Mouse (Mus musculus) cerebellum, adult 18-20 months (tissue): ENCODE data around the gene Ddx10.
A peak's percentile ranks its signal among the peaks of the same experiment; 100 is the strongest.

Experiments
- DNase-seq, 2 experiments: peaks; one replicate each; pipeline ENCODE4 v3.0.0; 2021

The Ddx10 gene

DNA sequence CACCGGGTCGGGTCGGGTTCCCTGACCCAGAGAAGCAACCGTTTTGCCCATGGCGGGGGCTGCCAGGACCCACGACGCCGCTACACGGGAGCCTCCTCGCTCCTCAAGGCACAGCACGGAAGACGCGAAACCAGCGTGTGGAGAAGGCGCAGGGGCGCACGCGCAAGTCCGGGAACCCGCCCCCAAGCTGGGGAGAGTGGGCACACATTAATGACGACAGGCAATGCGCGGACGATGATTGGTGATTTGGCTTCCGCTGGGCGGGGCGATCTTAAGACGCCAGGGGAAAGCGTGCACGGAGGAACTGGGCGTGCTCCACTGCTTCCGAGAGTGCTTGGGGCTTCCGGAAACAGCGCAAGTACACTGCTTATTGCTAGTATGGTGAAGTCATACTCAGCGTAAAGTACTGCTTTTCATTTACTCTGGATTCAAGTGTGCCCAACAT lies at the start of gene Ddx10:
Gene Ddx10 (minus strand): TSS at position 101 of the 445 bp plus-strand sequence.
- DNase-seq, result peak; percentile 97 to 98

DNA sequence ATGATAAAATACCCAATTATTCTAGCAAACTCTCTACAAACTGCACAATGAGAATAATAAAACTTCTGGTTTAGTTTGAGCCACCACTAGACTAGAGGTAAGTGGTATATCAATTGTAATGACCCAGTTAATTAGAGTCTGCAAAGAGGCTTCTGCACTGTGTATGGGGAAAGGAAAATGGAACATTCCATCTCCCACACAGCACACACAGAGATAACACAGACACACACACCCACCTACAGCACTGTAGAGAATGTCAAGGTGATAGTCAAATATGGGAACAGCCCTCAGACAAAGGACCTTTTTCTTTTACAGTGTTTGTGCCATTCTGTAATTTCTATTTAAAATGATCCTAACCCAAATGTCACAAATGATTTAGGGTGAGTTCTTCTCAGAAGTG lies 45.0 kb upstream of the Ddx10 start:
- DNase-seq, result no peak

DNA sequence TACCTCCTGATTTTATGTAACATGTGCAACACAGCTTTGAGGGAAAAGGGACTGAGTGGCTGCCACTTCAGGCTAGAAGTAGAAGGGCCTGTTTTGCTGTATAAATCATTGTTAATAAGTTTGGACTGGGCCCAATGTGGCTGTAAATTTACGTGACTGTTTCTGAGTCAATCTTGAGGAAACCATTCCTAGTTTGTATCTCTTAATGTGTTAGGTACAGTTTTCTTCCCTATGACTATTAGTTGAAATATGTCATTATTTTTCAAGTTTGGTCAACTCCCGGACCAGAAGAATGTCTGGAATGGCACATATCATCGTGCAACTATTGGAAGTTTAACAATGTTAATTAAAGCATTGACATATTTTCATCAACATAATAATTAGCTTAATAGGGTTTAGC lies 42.2 kb upstream of the Ddx10 start:
- no peak for DNase-seq

DNA sequence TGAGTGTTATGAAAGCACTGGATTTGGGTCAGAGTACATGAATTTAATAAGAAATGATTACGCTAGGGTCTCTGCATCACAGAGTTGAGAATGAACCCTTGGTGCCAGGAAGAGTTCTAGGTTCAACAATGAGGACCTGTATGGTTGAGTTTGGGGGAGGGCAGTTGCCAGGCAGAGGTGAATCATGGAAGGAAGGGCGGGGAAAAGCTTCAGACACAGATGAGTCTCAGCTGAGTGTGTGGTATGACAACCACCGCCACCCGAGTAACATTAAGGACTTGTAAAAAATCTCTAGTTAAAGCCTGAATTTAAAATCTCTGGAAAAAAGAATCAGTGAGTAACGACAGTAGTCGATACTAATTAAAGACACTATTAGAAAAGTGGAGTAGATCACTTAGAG lies 38.9 kb upstream of the Ddx10 start:
- DNase-seq, result no peak

DNA sequence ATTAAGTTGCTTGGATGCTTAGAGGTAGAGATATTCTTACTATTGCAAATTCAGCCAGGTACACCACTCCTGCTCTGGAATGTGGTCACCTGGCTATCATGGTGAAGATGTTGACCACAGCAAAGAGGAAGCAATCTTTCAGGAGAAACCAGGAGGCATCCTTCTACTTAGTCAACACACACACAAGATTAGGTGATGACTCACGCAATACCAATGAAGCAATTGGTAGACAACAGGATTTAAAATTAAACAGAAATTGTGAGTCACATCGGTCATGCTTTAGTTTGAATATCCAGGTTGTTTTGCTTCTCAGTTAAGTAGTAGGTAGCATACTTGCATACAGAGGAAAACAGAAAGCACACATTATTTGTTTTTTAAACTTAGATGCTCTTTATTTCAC lies 31.1 kb upstream of the Ddx10 start:
- DNase-seq, result no peak

DNA sequence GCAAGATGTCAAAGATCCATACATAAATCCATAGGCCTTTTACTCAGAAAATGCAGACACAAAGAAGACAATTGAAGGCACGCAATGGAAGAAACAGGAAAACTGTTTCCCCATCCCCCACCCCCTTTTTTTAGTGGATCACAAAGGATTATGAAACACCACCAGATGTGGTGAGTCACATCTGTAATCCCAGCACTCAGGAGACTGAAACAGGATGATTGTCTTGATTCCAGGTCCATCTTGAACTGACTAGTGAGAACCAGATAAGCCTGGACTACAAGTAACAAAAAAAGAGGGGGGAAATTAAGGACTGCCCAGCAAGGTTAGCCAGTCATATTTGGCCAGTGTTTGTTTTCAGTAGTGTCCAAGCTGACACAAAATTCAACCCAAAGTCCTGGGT lies 28.5 kb upstream of the Ddx10 start:
- DNase-seq, result no peak

DNA sequence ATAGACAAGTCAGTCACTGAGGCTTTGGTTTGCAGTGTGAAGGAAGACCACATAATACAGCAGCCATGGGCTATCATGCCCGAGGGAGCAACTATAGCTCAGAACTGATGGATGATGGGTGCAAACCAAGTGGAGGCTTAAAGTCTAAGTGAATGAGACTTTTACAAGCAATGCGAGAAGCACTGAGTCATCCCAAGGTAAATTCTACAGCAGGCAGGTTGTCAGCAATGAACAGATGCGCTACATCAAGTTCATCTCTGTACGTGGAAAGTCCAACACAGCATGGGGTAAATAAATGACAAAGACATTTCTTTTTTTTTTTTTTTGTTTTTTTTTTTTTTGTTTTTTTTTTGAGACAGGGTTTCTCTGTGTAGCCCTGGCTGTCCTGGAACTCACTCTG lies 24.9 kb upstream of the Ddx10 start:
- no peak for DNase-seq

DNA sequence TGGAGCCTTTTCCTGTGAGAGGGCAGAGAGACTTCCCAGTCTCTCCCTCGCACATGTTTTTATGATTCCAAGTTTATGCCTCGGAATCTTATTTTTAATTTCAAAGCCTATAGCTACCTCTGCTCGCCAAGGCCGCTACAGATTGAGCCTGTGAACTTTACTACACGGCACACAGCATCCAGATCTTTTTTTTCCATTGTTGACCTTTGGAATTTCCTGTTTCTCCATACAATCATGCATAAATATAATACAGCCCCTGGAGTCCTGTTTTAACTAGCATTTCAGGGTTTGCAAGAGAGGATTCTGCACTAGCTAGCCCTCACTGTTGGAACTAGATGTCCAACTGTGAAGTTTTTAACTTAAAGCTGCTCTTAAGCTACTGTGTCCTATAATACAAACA lies 24.4 kb upstream of the Ddx10 start:
- no peak for DNase-seq

DNA sequence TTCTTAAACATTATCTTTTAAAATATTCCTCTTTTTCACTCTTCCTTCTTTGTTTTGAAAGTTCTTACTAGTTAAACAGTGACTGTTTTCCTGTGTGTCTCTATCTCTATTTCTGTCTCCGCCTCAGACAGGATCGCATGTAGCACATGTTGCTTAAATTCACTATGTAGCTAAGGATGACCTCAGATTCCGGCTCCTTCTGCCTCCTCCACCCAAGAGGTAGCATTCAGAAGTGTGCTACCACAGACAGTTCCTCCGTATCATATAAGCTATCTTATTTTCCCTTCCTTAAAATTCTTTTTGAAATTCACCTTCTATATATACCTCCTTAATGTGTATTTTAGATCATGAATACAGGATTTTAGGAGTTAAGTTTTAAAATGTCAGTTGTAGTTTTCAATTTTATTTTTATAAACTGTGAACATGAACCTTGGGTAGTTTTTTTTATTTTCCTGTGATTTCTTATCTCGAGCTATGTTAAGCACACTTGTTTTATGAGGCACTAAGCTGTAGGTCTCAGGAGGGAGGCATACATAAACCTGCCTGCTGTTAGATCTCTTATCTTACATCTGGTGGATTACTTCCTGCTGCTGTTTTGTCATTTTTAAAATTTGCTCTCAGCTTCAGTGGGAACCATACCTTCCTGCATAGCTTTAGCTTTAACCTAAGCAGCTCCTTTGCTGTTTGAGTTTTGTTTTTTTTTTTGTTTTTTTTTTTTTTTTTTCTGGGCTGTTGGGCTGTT lies 23.6 kb upstream of the Ddx10 start:
- DNase-seq, result no peak

DNA sequence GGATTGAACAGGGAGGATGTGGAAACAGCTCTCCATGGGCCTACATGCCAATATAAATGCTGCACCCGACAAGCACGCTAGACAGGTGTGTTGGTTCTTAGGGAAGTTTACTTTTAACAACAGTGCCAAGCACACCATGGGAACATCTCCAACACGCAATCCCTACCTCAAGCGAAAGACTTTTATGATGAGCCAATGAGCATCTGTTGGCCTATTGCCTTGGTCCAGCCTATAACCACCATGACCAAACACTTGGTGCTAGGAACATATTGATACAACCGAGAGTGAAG lies 21.6 kb upstream of the Ddx10 start:
- DNase-seq, result no peak

DNA sequence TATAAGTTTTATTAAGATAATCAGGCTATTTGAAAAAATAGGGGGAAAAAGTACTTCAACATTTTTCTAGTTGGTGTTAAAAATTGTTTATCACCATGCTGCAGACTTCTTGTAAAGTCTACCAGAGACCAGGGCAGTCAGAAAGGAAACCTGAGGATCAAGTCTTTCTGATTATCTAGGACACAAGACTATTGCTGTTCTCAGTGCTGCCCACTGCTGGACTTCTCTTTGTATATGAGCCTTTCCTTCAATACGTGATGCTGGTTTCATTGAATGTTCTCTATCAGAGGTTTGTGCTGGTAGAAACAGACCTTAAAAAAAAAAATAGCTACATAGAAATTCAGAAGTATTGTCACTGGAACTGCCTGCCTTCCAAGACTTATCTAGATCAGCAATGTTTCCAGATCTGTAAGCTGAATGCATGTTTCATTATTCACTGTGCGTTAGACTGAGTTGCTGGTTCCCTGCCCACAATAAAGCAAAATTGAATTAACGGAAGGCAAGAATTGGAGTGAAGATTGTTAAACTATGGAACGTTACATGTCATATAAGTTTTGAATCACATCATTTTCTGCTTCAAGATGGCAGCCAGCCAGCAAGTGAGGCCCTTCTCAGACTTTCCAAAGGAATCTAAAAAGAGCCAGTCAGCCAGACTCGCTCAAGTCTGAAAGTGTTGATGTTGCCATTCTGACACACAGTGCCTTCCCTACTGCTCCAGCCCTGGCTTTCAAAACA lies 21.0 kb upstream of the Ddx10 start:
- DNase-seq, result peak; percentile 54 to 69

DNA sequence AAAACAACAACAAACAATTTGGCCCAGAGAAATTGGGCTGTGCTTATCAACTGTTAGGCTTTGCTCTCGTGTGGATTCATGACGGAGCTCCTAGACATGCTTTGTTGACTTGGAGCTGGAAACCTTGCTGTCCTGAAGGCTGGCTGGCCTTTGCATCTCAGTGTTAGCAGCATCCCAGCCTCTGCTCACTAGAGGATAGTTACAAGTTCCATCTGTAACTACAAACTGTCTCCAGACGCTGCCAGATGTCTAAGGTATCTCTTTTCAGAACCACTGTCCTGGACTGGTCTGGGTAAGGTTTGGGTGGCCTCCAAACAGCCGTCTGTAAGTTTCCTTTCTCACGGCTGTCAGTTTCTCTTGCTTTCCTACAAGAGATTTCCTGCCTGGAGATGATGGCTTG lies 20.2 kb upstream of the Ddx10 start:
- DNase-seq, result no peak

DNA sequence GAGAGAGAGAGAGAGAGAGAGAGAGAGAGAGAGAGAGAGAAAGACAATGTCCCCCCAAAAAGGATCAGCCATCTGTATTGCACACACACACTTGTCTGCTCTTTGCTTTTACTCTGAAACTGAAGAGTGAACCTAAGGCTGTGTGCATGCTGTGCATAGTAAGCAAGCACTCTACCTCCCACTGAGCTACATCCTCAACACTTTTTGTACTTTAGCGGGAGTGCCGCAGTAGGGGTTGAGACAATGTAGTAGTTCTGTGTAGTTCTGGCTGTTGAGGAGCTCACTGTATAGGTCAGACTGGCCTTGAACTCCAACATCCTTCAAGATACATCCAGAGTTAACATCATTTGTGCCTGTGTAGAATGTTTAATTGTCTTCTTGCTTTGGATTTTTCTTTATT lies 17.7 kb upstream of the Ddx10 start:
- DNase-seq, result no peak

DNA sequence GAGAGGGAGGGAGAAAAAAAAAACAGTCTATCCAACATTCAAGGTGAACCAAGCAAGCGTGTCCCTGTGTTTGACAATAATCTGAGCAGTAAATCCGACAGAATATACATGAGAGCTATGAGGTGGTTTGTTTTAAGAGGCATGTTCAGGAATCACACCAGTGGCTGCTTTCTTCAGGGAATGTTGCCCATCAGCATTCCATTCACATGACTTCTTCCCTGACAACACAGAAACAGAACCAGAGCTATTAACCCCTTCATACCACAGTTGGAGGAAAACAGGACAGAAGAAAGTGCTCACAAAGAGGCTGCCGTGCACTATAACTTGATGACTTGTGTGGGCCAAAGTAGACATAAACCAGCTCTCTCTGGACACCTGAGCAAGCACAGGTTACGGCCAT lies 16.5 kb upstream of the Ddx10 start:
- no peak for DNase-seq

DNA sequence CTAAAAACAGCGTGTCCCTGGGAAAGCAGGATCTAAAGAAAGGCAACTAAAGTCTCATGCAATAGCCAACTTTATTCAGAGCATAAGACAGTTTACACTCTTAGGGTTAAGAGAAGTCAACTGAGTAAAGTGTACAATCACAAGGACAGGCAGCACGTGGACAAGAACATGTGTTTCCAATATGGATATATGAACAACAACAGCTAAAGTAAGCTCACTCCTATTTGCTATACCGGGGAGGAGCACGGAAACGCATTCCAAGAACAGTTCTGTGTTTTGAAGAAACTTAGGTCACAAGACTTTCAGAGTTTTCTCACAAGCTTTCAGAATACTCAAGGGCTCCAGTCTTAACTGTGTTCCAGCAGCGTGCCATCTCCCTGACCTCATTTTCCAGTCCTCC lies 10.3 kb upstream of the Ddx10 start:
- no peak for DNase-seq

DNA sequence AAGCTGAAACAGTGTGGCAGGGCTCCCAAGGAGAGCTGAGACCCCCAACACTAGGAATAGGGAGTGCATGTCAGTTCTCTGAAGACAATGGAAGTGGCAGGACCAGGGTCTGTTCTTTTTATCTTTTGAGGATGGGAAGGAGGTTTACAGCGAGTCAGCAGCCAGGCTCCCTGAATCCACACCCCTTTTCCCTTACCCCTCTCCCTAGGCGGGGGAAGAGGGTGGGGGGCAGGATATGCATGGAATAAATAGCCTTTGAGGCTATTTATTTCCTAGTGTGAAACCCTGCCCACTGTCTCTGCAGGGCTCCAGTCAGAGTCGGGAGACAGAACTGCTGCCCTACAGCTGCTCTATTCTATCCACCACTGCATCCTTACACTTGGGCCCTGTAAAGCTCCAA lies 9.9 kb upstream of the Ddx10 start:
- no peak for DNase-seq

DNA sequence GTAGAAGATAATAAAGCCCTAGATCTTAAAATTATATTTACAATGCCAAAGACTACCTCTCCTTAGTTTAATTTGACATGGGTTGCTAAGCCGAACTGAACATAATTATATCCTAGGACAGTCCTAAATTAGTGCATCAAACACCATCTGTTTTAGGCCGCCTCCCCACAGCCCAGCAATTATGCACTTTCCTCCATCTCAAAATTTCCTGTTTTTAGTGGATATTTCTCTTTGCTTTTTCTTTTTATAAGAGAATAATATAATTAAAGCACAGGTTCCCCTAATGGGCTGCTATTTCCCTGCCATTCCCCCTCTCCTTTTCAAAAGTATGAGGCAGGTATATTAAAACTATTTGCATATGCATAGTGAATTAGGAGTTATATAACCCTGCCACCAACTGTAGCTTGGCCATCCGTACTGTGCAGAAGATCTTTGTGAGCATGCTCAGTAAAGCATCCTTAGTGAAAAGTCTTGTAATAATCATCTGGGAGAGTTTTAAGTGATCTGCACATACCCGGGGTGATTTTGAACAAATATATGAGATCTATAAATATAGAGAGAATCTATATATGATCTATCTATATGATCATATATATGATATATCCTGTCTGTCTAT lies 8.9 kb upstream of the Ddx10 start:
- peak; percentile 21 to 33 for DNase-seq

DNA sequence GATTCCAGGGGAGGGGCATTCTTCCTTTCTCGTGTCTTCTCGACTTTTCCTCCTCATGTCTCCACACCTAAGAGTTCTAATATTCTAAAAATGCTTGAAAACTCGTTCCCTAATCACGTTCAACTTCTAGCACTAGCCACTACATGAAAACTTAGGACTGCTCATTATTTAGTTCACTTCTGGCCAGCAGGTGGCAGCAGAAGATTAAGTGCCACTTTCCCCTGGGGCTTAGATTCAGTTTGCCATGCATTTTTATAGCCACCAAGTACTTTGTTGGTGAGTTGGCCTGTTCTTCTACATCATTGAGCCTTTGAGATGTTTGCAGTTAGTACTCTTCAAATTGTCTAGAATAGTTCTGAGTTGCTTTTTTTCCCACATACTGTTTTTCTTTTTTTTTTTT lies 6.5 kb upstream of the Ddx10 start:
- peak; percentile 81 to 89 for DNase-seq

DNA sequence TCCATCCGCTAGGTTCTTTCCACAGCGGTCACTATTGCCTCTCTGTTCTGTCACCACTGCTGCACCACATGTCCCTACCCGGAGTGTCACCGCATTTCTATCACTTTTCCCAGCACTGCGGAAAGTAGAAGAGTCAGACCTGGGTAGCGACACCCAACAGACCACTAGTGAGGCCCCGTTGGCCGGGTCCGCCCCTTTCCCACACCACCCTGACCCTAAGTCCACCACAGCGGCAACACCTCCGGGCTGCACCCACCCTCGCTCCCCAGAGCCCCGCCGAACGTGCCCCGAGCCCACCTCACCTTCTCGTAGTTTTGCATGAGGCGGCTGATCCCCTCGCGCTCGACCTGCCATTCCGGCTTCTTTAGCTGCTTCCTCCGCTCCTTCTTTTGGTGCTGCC lies 337 bp downstream of the Ddx10 start:
- no peak for DNase-seq

DNA sequence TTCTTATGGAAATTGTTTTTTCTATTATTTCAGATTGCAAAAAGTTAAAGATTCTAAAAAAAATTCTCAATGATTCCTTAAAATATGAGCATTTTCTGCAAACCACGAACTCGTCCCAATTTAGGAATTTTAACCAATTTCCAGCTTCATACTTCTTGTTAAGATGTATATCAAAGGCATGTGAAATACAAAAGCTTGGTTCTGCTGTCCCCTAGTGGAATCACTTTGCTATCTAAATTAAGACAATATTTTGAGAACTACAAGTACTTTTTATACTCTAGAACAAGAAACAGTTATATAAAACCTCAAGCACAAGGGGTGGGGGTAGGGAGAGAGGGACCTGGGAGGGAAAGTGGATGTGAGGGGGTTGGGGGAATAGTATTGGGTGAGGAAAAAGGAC lies 29.7 kb downstream of the Ddx10 start:
- no peak for DNase-seq

DNA sequence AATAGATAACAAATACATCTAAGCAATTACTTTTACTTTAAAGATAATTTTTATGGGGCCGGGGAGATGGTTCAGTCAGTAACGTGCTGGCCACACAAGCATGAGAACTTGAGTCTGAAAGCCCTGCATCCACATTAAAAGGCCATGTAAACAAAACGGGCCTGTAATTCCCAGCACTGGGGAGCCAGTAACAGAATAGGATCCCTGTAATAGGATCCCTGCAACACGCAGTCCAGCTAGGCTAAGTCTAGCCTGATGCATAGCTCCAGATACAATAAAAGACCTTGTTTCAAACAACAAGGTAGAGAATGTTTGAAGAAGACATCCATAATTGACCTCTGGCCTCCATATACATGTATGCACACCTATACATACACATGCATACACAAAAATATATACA lies 39.6 kb downstream of the Ddx10 start:
- DNase-seq, result no peak

DNA sequence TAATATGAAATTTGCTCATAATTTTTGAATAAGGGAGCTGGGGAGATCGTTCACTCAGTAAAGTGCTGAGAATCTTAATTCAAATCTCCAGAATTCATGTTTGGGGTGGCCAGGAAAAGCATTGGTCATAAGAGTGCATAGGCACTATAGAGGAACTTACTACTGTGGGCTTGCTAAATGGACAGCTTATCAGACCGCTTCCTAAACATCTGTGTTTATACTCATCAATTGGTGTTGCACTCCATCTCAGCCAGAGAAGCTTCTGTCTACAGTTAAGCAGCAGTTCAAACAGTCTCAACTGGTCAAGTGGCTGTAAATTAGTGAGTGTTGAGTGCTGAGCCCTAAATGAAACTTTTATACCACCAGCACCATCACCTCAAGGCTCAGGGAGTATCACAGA lies 73.3 kb downstream of the Ddx10 start:
- no peak for DNase-seq

DNA sequence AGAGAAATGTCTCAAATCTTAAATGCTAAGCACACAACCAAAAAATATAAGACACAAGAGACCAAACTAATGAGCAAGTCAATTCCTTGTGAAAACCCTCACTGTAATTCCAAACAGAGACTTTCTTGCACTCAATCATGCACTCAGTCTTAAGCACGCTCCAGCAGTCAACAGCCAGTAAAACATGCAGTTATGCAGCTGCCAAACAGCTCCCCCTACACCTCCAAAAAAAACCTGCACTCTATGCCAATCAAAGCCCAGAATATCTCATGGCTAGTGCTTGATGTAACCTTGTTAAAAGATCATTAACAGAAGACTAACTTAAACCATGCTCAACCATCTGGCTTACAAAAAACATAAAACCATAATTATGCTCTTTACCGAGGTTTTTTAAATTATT lies 74.6 kb downstream of the Ddx10 start:
- no peak for DNase-seq

DNA sequence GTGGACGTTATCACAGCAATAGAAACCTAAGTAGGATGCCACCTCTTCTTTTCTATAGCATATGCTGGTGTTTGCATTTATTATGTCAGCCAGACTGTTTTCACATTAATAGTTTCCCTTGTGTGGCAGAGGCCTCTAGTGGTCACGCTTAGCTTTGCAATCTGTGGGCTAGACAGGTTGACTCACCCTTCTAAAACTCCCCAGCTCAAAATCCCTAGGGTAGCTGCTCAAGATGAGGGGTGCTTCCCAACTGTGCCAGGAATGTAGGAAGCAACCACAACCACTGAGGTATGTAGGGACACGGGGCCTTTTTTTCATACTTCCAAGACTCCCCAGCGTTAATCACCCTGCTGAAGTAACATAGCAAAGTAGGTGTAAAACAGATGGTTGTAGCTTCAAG lies 103.6 kb downstream of the Ddx10 start:
- DNase-seq, result peak; percentile 56 to 63

DNA sequence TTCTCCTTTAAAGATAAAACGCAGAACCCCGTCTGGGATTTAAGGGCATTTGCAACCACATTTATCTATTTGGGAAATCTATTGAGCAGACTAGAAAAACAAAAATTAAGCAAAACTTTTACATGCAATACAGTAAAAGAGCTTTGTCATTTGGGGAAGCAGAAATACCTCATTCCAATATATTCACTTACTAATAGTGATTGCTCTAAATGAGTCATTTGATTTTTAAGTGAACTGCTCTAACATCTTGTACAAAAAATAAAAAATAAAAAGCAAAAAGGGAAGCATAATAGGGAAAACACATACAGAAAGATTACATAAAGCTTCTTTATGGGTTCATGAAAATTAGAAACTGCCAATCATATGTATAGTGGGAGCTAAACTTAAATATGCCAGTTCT lies 104.3 kb downstream of the Ddx10 start:
- no peak for DNase-seq
